Mouse (Mus musculus) T-cell, adult 2 months (primary cell): ENCODE results near the gene 1700001P01Rik.
"Not testable (repeated sequence)": the region's sequence is repeated elsewhere in the genome, so short reads cannot be mapped to it uniquely, and the experiment has no call there.

Experiments used
- DNase-seq: peaks from one replicate; pipeline ENCODE4 v3.0.0; 2022; ENCODE audit warnings: low spot score

1700001P01Rik gene

GRCm38 (mm10) chr11:97744718-97745330 is 30.9 kb downstream of the 1700001P01Rik start:
- peak; percentile 96 for DNase-seq

DNA sequence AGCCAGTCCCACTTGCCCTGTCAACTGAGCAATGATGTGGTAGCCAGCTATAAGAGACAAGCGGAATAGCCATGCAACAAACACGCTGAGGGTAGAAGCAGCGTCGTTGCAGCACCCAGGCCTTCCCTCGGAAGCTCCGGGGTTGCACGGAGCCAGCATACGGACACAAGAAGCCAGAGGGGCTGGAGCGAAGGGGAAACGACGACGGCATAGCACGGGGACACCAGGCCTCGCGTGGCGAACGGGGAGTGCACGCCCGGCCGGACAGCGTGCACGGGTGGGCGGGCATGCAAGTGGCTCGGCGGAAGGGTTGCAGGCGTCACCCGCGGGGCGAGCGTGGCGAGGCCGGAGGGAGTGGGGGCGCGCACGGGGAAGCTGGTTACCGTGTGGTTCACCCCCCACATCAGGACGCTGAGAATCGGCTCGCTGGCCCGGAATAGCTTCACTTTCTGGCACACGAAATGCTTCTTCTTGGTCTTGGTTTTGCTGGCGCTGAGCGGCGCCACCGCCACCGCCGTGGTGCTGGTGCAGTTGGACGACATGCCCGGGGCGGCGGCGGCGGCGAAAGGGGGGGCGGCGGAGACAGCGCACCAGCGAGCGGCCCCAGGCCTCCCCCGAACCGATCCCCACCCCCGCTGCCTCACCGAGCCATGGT is 31.5 kb downstream of the 1700001P01Rik start, which contains the start of gene Pip4k2b:
Pip4k2b (minus strand) TSS at position 642 of the 655 bp plus-strand sequence.
- DNase-seq = peak; percentile 11

GRCm38 (mm10) chr11:97743423-97743822 is 32.3 kb downstream of the 1700001P01Rik start:
- DNase-seq = no peak

DNA sequence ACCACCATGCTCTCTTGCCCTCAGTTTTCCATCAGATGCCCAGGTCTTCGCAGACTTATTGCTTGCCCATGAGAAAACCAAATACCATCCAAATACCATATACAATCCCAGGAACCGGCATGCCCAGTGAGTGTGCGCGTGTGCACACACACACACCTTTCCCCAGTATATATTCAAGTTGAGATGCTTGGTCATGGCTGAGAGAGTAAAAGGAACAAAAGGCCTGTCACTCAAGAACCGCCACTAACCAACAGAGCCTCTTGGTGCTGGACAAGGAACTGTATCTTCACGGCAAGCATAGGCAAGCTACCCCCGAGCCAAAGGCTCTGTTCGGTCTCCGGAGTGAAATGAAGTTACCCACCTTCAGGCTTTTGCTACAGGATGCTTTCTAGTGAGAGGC is 33.1 kb downstream of the 1700001P01Rik start:
- no peak for DNase-seq

DNA sequence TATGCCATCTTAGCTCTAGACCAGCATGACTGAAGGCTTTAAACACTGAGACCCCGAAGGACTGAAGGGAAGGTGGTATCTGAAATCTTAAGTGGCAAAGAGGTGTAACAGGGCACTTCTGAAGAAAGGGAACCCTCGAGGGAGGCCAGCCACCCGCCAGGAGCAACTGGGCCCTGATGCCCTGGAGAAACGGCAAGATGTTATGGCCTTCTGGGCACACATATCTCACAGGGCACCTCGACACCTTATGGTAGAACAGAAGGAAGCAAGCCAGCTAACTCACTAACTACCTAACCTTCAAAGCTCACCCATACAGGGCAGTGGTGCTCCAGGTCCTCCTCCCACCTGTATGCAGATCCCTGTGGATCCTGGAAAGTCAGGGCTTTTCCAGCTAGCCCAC is 33.6 kb downstream of the 1700001P01Rik start:
- no peak for DNase-seq

GRCm38 (mm10) chr11:97740190-97740589 is 35.5 kb downstream of the 1700001P01Rik start:
- peak; percentile 30 for DNase-seq

GRCm38 (mm10) chr11:97739155-97739554 is 36.6 kb downstream of the 1700001P01Rik start:
- DNase-seq = no peak

DNA sequence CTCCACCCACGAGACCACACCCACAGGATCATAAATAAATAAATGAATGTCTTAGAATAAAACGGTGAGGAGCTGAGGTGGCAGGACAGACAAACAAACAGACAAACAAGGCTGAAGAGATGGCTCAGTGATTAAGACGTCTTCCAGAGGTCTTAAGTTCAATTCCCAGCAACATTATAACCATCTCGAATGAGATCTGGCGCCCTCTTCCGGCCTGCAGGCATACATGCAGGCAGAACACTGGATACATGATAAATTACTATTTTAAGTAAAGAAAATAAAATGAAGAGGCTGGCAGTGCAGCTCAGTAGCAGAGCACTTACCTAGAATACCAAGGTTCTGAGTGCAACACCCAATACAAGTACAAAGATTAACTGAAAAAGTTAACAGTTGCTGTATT is 37.0 kb downstream of the 1700001P01Rik start:
- peak; percentile 38 for DNase-seq

DNA sequence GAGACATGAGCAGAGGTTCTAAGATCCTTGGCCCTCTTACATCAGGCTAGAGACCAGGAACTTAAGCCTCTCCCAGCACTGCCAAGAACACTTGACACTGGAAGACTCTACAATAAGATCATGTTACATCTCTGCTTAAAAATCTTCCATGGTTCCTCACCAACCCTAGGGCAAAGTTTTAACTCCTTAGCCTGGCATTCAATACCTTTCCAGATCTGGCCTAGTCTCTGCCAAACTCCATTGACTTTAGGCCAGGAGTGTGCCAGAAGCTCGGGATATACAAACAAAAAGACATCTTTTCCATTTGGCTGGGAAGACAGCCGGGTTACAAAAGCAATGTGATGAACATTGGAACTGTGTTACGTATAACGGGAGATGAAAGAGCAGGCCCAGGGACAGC is 38.1 kb downstream of the 1700001P01Rik start:
- no peak for DNase-seq

DNA sequence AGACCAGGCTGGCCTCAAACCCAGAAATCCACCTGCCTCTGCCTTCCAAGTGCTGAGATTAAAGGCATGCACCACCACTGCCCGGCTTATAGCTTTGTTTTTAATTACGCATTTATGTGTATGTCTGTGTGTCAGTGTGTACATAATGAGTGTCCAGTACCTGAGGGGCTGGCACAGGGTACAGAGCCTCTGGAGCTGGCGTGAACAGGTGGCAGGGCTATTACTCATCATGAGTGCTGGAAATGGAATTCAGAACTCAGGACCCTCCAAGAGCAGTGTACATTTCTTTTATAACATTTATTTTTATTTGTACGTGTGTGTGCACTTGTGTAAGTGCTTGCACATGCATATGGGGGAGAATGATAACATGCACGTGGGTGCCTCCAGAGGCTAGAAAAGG is 39.1 kb downstream of the 1700001P01Rik start:
- DNase-seq = no peak

GRCm38 (mm10) chr11:97734810-97735209 is 40.9 kb downstream of the 1700001P01Rik start:
- DNase-seq = not testable (repeated sequence)

DNA sequence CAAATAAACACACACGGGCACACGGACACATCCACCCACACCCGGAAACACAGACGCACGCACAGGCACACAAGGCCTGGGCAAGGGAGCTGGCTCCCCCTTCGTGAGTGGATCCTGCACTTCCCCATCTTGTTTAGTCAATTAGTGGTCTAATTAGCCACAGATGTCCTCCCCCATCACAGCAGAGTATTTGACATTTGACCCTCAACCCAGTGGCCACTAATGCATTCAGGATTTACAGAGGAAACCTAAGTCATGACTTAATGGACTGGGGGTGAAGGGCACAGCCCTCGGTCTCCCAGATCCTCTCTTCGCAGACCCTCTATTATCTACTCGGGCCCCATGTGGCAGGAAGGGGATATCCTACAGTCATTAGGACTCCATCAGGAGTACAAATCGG is 42.0 kb downstream of the 1700001P01Rik start:
- no peak for DNase-seq

DNA sequence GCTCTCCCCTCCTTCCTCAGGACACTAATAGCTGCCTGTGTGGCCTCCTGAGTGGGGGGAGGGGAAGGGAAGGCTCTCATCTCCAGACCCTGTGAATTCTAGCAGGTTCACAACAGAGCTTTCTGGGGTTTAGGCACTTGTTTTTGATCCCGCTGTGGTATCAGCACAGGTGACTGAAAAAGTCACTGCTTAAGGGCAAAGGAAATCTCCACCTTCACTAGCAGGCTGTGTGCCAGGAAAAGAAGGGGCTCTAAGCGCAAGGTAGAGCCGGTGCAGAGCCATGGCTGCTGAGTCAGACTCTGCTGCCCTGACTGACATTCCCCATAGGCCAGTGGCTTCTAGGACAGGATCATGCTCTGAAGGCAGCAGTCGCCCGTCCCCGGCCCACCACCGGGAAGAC is 47.0 kb downstream of the 1700001P01Rik start:
- peak; percentile 34 for DNase-seq

GRCm38 (mm10) chr11:97728311-97728710 is 47.4 kb downstream of the 1700001P01Rik start:
- DNase-seq = peak; percentile 86

DNA sequence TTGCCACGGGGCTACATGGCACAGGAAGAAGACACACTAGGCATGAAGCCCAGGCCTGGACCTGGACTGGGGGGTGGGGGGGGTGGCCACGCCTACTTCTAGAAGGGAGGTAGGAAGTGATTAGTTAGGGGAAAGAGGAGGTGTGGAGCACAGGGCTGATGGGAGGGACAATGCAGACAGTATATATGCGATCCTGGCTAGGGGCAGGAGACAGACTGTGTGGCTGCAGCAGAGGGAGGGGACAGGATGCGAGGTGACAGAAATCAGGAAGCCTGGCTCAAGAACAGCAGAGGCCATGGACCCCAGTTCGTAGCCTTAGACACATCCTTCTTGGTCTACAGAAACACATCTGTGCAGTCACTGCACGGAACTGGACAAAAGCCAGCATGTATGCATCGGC is 52.0 kb downstream of the 1700001P01Rik start:
- DNase-seq = no peak
